Mouse (Mus musculus): ENCODE measurements around the gene Cd300ld2.
"Not testable (repeated sequence)": the region's sequence is repeated elsewhere in the genome, so short reads cannot be mapped to it uniquely, and the experiment has no call there.

Gene Cd300ld2

GRCm38 (mm10) chr11:115016093-115016492, at the start of gene Cd300ld2:
Cd300ld2 (minus strand) TSS chr11:115016193.
- not testable (repeated sequence) for DNase-seq (ENCODE audit: low read depth, low spot score)

DNA sequence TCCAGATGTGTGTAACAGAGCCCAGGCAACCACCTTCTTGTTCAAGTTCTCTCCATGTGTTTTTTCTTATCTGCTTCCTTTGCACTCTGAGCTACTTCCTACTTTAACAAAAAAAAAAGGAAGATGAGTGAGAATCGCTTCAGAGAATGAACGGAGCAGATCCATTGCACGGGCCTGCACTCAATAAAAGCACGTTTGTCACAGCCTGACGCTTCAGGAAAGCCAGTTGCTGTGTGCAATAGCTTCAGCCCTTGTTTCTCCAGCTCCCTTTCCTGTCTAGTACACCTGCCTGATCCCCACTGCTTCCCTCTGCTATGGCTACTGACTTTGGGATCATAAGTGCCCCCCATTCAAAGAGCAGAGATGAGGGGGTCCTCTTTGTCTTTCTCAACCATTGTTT, 46.1 kb upstream of the Cd300ld2 start, which contains the start of gene Cd300e:
Gene Cd300e (minus strand): TSS at position 101 of the 400 bp plus-strand sequence.
- DNase-seq (ENCODE audit: low read depth, low spot score) = no peak

GRCm38 (mm10) chr11:115059797-115060196, 43.8 kb upstream of the Cd300ld2 start:
- DNase-seq (ENCODE audit: low read depth, low spot score) = no peak

- no peak for DNase-seq (ENCODE audit: low read depth, low spot score)
Observed at GRCm38 (mm10) chr11:115058701-115059100, 42.7 kb upstream of the Cd300ld2 start.

DNA sequence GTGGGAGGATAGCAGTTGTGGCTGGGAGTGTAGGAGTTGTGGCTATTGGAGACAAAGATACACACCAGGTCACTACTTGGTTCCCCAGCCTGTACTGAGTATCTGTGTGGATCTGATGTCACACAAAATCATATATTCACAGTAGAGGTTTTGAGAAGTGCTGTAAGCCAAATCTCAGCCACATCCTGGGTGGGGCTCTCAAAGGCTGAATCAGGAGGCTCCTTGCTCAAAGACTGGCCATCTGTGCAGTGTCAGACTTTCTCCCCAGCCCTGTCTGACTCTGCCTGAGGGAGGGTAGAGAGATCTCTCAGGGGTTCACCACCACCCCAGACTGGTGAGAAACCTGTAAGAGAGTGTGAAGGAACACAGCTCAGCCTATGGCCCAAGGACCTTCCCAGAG, 38.5 kb upstream of the Cd300ld2 start:
- DNase-seq (ENCODE audit: low read depth, low spot score) = no peak

DNA sequence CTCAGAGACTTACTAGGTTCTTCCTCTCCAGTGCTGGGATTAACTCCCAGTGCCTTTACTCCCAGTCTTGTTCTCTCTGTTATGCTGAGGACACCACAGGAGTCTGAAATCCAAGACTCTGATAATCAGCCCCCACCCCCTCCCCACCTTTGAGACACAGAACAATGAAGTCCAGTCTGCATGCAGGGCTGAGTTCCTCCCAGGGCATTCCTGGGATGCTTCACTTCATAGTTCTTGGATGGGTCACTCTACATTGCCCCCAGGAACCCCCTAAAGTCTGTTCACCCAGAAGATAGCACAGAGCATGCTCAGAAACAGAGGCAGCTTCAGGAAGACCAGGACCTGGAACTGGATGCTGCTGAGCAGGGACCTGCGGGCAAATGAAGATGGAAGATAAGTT, 37.0 kb upstream of the Cd300ld2 start:
- DNase-seq (ENCODE audit: low read depth, low spot score) = no peak

DNA sequence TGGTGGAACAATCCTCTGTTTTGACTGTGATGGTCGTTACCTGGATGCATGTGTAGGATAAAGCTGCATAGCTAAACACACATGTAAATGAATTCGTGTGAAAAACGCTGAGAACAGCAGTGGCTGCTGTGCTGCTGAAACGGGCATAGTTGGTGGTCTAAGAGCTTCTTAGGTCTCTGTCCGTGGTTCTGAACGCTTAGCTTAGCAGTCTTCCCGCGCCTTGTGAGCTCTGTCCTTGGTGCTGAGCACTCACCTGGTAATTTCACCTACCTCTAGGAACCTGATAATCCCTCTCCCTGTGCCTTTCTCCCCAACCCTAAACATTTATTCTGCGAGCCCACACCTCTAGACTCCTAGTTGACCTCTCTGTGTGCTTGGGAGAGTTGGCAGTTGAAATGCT, 36.2 kb upstream of the Cd300ld2 start:
- peak; percentile 77 for DNase-seq (ENCODE audit: low read depth, low spot score)

GRCm38 (mm10) chr11:115049282-115049895, 33.4 kb upstream of the Cd300ld2 start:
- DNase-seq (ENCODE audit: low read depth, low spot score) = peak; percentile 62

- peak; percentile 46 for DNase-seq (ENCODE audit: low read depth, low spot score)
Observed at GRCm38 (mm10) chr11:115048259-115048658, 32.3 kb upstream of the Cd300ld2 start, which contains the start of gene Cd300ld3. Cd300ld3 (minus strand) TSS chr11:115048409.

- not testable (repeated sequence) for DNase-seq (ENCODE audit: low read depth, low spot score)
Observed at GRCm38 (mm10) chr11:115037669-115038068, 21.7 kb upstream of the Cd300ld2 start, which contains the start of gene Cd300ld5. Cd300ld5 (minus strand) TSS chr11:115037769.

DNA sequence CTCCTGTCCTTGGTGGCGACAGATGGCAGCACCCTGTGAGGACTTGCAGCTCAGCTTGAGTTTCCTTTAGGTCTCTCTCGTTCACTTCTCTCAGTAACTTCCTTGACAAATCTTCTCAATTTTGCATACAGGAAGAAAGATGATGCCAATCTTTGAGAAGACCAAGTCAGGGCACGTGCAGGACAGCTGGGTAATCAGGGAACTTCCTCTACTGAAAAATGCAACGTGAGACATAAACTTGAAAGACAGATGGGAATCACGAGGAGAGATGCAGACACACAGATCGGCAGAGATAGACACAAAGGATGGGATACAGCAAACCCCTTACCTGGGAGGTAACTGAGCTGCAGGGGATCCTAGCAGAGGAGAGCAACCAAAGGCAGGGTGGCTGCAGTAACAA, 10.9 kb upstream of the Cd300ld2 start, which contains the start of gene Cd300ld4:
Gene Cd300ld4 (minus strand): TSS at position 101 of the 400 bp plus-strand sequence.
- DNase-seq (ENCODE audit: low read depth, low spot score) = not testable (repeated sequence)

- peak; percentile 70 for DNase-seq (ENCODE audit: low read depth, low spot score)
Observed at GRCm38 (mm10) chr11:115004070-115004469, 11.9 kb downstream of the Cd300ld2 start.

DNA sequence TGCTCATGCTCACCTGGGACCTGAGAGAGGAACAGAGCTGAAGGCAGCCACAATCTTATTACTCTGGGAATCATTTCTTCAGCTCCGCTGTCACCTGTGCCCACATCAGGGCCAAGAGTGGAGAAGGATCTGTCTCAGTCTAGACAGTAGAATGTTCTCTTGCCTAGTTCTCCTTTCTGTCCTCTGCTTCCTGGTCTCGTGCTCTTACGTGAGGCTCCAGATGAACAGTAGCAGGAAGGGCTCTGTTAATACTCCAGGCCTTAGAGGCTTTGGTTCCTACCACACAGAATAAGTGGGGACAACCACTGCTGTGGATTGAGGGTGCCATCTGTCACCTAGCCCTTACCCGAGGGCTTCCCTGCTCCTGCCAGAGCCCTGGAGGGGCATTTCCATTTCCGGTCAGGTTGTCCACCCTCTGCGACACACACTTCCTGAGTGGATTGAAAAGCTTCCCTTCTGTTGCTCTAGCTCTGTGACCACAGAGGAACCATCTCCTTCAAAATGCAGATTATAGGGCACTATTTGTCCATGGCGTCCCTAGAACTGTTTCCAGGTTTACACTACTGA, 14.4 kb downstream of the Cd300ld2 start, which contains the start of gene Cd300c2:
Gene Cd300c2 (minus strand): TSS at position 407 of the 567 bp plus-strand sequence.
- DNase-seq (ENCODE audit: low read depth, low spot score) = no peak

GRCm38 (mm10) chr11:114989793-114990192, 26.2 kb downstream of the Cd300ld2 start, which contains the start of gene Cd300ld:
Cd300ld (minus strand) TSS chr11:114989922.
- DNase-seq (ENCODE audit: low read depth, low spot score) = no peak

DNA sequence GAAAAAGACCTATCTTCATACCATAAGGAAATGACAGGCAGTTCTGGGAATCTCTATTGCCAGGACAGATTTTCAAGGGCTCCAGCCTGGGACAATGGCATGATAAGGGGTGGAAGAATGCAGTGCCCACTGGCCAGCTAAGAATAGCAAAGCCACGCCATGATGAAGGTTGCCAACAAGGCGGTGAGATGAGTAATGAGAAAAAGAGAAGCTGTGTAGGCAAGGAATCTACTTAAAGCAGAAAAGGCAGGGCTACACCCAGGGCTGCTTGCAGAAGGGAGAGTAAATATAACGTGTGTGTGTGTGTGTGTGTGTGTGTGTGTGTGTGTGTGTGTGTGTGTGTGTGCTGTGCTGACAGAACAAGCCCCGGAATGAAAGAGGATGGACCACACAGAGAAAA, 34.1 kb downstream of the Cd300ld2 start:
- DNase-seq (ENCODE audit: low read depth, low spot score) = peak; percentile 71

DNA sequence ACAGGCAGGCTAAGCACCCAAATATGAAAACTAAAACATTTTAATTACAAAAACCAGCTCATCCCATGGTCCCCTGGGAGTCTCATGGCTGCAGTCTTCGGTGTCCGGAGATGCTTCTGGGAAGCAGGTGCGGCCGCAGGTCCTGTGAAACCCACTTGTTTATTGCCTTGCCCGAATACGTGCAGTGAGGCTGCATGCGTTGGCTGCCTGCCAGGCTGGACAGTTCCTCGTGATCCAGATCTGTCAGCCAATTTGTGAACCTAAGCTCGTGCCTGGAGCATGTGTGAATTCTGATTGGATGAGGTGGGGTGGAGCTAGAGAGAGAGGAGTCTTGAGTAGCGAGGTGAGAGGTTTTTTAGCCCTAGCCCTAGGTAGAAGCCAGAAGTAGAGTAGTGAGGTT, 43.3 kb downstream of the Cd300ld2 start:
- no peak for DNase-seq (ENCODE audit: low read depth, low spot score)

DNA sequence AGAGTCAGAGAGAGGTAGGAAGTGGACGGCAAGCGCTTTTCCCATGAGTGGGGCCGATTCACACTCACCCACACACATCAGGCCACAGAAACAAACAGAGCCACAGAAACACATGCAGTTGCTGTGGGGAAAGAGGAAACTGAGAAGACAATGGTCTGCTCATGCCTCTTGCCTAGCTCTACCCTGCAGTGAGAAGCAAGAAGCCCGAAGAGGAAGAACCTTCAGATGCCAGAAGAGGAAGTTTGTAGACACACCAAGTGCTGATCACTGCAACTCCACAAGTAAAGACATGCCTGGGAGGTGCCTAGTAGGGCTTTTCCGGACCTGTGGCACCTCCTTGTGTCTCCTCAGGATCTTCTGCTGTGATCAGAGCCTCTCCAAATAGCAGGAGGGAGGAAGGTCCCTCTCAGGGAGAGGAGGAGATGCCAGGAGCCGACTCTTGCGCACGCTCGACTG, 47.2 kb downstream of the Cd300ld2 start, which contains the start of gene Cd300c:
Gene Cd300c (minus strand): TSS at position 406 of the 456 bp plus-strand sequence.
- no peak for DNase-seq (ENCODE audit: low read depth, low spot score)

GRCm38 (mm10) chr11:114965182-114965828, 50.7 kb downstream of the Cd300ld2 start:
- DNase-seq (ENCODE audit: low read depth, low spot score) = no peak

DNA sequence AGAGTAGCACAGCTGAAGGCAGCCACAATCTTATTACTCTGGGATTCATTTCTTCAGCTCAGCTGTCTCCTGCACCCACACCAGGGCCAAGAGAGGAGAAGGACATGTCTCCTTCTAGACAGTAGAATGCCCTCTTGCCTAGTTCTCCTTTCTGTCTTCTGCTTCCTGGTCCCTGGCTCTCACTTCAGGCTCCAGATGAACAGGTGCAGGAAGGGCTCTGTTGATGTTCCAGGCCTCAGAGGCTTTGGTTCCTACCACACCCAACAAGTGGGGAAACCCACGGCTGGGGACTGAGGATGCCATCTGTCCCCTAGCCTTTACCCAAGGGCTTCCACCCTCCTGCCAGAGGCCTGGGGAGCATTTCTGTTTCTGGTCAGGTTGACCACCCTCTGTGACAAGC, 55.6 kb downstream of the Cd300ld2 start:
- peak; percentile 37 for DNase-seq (ENCODE audit: low read depth, low spot score)
